Mouse (Mus musculus) CH12F3 (cell line): ENCODE results near the gene Rnf135.
"Not testable (repeated sequence)": the region's sequence is repeated elsewhere in the genome, so short reads cannot be mapped to it uniquely, and the experiment has no call there.

Experiments used
- in situ Hi-C: fragments of 300-500 bp; cut with MboI; formaldehyde crosslinking; loops from 2 replicates; pipeline ENCODE4 v1.14.3; 2020; ENCODE audit warnings: low sequenced_read_pairs

The Rnf135 gene

GRCm38 (mm10) chr11:80183705-80184255, at the start of gene Rnf135:
Gene Rnf135, plus strand, starts transcription at chr11:80183851.
- in situ Hi-C loops = no loop called here

DNA sequence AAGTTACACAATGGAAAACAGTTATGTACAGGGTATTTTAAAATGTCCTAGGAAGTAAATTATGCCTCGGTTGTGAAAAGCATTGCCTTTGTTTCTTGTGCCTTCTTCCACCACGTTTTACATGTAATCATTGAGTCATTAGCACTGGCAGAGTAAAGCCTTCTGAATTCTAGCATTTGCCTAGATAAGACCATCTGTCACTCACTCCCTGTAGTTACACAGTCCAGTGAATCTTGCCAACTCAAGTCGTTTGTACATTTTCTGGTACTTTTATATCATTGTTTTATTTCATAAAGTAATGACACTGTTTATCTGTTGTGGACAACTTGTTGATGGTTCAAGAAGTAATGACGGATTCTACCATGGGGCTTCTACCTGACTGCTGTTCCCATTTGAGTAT, 48.9 kb upstream of the Rnf135 start:
- in situ Hi-C loops = no loop called here

DNA sequence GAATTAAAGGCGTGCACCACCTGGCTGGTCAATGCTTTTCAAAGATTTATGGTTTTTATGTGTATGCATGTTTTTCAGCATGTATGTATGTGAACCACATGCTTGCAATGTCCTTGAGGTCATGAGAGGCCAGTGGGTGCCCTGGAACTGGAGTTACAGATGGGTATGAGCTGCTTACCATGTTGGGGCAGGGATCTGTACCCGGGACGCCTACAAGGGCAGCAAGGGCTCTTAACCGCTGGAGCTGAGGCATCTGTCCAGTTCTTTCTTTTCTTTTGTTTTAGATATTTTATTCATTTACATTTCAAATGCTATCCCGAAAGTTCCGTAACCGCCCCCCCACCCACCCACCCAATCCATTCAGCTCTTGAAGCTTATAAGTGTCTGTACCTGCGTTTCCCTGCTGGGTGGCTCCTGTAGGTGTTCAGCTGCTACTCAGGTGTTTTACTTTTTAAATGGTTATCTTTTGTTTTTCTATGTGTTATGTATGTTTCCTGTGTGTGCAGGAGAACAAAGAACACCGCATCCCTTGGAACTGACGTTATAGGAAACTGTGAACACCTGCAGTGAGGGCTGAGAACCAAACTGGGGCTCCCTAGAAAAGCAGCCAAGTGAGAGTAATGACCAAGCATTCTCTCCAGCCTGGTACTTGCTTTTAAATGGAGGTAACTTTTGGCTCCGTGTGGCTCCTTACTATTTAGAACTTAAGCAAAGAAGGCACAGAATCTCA, 47.5 kb upstream of the Rnf135 start:
- in situ Hi-C loops = no loop called here

- in situ Hi-C loops = no loop called here
These were observed 46.9 kb upstream of the Rnf135 start for GRCm38 (mm10) chr11:80136786-80137185.

DNA sequence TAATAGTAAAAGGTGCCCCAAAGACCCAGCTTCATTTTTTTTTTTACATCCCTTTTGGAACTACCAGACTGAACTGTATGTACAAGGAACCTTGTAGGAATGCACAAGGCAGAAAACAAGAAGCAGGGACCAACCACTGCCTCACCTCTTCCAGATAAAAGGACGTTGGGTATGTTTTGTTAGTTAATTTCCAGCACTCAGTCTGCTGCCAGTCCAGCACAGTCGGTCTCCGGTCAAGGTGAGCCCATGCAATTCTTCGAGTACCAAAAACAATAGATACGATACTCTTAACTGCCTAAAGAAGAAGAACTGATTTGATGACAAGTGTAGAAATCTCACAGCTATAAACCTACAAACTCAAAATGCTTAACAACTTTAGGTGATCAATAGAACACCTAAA, 45.9 kb upstream of the Rnf135 start:
- in situ Hi-C loops = no loop called here

GRCm38 (mm10) chr11:80141825-80142521, 41.7 kb upstream of the Rnf135 start, which contains the start of gene Tefm:
Gene Tefm, minus strand, starts transcription at chr11:80142175.
- in situ Hi-C loops = no loop called here

- in situ Hi-C loops = no loop called here
These were observed 40.8 kb upstream of the Rnf135 start for GRCm38 (mm10) chr11:80142872-80143271.

DNA sequence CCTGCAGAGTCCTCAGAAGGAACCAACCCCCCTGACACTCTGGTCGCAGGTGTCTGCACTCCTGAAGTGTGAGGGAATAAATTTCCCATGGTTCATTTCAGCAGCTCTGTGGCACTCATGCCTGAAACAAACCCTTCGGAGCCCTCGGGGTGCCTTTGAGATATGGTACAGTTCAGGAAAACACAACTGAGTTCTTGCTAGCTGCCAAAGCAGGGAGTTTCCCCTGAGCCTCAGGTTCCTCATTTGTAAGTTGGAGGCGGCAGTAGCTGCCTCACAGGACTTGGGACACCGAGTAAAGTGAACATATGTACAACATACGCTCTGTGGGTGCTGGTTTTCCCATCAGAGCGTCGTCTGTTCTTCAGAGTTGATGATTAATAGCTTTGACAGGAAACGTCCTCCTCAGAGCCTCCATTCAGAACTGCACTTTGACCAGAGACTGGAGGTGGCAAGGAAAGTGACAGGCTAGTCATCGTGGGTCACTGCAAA, 37.8 kb upstream of the Rnf135 start:
- in situ Hi-C loops = no loop called here

DNA sequence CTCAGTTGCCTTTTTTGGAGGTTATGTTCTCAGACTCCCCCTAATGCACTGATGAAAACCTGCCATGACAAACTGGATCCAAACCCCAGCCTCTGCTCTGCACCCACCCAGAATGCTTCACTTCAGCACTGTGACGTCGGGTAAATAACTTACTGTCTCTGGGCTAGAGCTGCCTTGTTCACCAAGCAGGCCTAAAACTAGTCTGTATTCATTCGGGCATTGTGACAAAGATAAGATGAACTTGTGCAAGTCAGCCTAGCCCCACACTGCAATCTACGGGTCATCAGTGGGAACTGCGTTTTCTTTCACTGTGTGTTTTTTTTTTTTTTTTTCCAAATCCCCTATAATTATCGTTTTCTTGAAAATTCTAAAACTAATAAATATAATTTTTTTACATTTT, 35.9 kb upstream of the Rnf135 start:
- in situ Hi-C loops = no loop called here

GRCm38 (mm10) chr11:80148313-80148712, 35.3 kb upstream of the Rnf135 start:
- in situ Hi-C loops = no loop called here

- in situ Hi-C loops = not testable (repeated sequence)
These were observed 34.7 kb upstream of the Rnf135 start for GRCm38 (mm10) chr11:80148974-80149373.

- in situ Hi-C loops = no loop called here
These were observed 34.1 kb upstream of the Rnf135 start for GRCm38 (mm10) chr11:80149412-80150023.

DNA sequence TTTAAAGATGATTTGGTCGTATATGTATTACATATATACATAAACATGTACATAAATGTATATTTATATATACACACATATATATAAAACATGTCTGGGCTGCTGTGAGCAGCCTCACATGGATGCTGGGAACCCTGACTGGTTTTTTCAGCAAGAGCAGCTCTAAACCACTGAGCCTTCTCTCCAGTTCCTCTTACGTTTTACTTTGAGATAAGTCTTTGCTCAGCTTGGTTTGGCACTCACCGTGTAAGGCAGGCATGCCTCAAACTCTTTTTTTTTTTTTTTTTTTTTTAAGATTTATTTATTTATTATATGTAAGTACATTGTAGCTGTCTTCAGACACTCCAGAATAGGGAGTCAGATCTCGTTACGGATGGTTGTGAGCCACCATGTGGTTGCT, 33.1 kb upstream of the Rnf135 start:
- in situ Hi-C loops = no loop called here

GRCm38 (mm10) chr11:80151541-80151940, 32.1 kb upstream of the Rnf135 start:
- in situ Hi-C loops = no loop called here

- in situ Hi-C loops = no loop called here
These were observed 31.3 kb upstream of the Rnf135 start for GRCm38 (mm10) chr11:80152376-80152775.

- in situ Hi-C loops = no loop called here
These were observed 29.7 kb upstream of the Rnf135 start, which contains the start of gene Adap2 for GRCm38 (mm10) chr11:80153857-80154495. Gene Adap2, plus strand, starts transcription at chr11:80154105.

DNA sequence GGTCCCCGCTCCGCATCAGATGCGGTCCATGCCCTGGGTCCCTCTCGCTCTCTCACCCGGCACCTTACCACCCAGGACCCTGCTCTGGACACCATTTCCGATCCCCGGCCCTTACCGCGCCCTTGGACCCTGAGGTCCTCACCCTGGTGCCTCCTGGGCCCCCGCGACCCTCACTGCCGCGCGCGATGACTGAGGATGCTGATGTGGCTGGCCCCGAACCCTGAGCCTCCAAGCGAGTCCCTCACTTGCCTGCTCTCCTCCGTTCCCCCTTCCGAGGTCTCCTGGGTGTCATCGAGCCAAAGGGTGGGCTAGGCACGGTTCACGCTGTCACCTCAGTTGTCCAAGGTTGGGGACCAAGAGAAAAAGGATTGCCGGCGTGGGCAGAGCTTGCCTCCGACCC, 29.1 kb upstream of the Rnf135 start:
- in situ Hi-C loops = no loop called here

- in situ Hi-C loops = no loop called here
These were observed 28.1 kb upstream of the Rnf135 start for GRCm38 (mm10) chr11:80155541-80155940.

DNA sequence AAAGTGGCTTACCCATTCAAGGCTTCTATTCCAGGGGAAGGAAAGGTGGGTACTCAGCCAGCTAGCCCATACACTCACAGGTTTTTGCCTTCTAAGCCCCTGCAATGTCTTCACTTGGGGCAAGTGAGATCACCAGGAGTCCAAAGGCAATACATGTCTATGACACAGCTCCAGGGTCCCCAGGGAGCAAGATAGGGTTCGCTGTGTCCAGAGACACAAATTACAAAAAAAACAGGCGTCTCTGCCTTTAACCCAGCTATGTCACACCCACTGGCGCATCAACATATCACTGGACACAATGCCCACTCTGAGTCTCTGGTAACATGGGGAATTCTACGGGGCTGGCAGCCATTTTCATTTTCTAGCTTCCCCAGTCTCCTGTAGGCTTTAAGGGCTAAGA, 27.7 kb upstream of the Rnf135 start:
- in situ Hi-C loops = no loop called here

- in situ Hi-C loops = no loop called here
These were observed 26.8 kb upstream of the Rnf135 start for GRCm38 (mm10) chr11:80156841-80157240.

DNA sequence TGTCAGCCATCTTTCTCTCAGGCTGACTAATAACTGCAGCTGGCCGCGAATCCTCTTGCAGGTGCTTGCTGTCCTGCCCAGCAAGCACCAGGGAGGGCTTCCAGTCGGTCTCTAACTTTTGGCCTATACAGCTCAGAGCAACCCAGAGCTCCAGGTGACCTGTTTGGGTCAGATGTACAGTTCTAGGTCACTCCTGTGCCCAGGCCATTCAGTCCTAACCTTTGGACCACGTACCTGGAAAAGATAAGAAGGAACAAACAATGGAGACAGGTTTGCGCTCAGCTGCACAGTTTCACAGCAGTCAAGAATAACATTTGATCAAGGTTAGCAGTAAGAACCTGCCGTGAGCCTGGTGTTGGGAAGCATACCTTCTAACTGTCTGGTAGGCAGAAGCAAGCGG, 24.6 kb upstream of the Rnf135 start:
- in situ Hi-C loops = no loop called here
